Mouse (Mus musculus): ENCODE measurements at regions not wholly inside any gene's neighbourhood (a gene's known extent, or its start where the extent isn't known, plus 50 kb on each side); places are given as distances from the start of the nearest gene placed in this dataset.
"Not testable (repeated sequence)": the region's sequence is repeated elsewhere in the genome, so short reads cannot be mapped to it uniquely, and the experiment has no call there.

DNA sequence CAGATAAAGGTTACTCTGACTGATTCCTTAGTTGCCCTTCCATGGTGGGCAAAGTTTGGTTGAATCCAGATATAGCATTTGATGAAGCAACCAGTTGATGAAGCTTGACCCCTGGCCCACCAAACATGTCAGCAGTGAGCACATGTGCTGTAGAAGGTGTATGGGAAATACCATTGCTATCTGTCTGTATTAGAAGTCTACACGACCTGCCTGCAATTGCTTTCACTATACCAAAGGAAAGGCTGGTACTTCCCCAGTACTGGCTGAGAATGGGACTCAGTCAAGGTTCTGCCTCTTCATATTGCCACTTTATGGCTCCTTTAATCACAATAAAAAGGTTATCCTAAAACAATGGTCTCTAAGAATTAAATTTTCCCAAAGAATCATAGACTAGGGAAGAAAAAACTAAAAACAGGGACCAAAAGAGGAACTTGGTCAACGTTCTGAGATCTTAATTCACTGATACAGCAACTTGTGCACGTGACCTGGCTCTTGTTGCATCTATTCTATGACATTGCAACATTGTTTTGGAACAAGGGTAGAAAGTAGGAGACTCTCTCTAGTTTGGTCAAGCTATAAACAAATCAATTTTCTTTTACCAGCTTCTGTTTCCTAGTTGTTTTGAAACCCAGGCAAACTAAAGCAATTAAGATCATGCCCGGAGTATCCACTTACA lies 284.0 kb downstream of the Rapgef2 start:
- no peaks in the 10 kb centered on the region for H3K4me1 ChIP-seq (replicated peaks; ENCODE audit: low read depth, low read length)
- TF ChIP-seq NANOG (IDR thresholded peaks at IDR 0.05; ENCODE audit: borderline replicate concordance, low read length) (no peak), POU5F1 (IDR thresholded peaks at IDR 0.05; ENCODE audit: borderline replicate concordance, low read length) (no peak), CTCF (conservative IDR thresholded peaks at IDR 0.05; ENCODE audit: low read length) (no peak)
- H3K36me3 ChIP-seq (ENCODE audit: insufficient read depth, low read length): no peaks in the 10 kb centered on the region
- no peak overlapping the region for H3K4me3 ChIP-seq (replicated peaks; ENCODE audit: low read length)
- no peaks in the 10 kb centered on the region for H3K9me3 ChIP-seq (ENCODE audit: low read length)
- no peaks in the 10 kb centered on the region; the same call in 1 of the 2 replicates for H3K27me3 ChIP-seq (ENCODE audit: insufficient read depth, low read length)

DNA sequence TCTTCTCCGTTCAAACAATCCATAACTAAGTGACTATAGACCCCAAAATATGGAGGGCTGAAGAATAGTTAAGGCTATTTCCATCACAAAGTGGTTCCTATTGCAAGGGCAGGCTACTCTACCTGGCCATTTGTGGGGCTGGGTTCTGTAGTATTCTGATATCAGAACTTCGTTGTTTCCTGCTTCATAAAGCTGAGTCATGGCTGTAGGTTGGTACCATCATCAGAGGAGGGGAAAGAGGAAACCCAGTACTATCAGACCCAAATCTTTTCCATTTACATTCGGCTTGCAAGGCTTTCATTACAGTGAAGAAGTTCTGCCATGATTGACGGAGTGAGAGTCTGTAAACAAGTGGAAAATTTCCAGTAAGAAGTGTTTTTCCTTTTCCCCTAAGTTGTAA lies 284.6 kb downstream of the Rapgef2 start:
- H3K4me3 ChIP-seq (replicated peaks; ENCODE audit: low read length): no peak overlapping the region
- H3K4me1 ChIP-seq (replicated peaks; ENCODE audit: low read depth, low read length): no peaks in the 10 kb centered on the region
- no peaks in the 10 kb centered on the region for H3K36me3 ChIP-seq (ENCODE audit: insufficient read depth, low read length)
- no peaks in the 10 kb centered on the region for H3K9me3 ChIP-seq (ENCODE audit: low read length)
- H3K27me3 ChIP-seq (ENCODE audit: insufficient read depth, low read length): no peaks in the 10 kb centered on the region; the same call in 1 of the 2 replicates
- TF ChIP-seq POU5F1 (IDR thresholded peaks at IDR 0.05; ENCODE audit: borderline replicate concordance, low read length): no peak
- TF ChIP-seq CTCF (conservative IDR thresholded peaks at IDR 0.05; ENCODE audit: low read length): no peak
- no peak for TF ChIP-seq NANOG (IDR thresholded peaks at IDR 0.05; ENCODE audit: borderline replicate concordance, low read length)

DNA sequence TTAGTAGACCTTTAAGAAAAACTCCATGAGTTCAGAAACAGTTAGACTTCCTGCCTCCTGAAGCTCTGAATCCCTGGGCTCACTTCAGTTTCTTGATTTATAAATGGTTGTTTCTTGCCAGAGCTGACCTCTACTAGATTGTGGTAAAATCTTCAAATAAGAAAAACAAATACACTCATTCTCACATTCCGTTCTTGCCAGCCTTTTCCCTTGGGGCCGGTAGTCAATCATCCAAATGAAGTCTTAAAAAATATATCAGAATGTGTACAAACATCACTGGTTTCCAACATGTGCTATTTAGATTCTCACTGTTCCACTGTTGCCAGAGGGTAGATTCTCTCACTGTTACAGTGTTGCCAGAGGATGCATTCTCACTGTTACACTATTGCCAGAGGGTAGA lies 286.0 kb downstream of the Rapgef2 start:
- TF ChIP-seq POU5F1 (IDR thresholded peaks at IDR 0.05; ENCODE audit: borderline replicate concordance, low read length) (no peak), CTCF (conservative IDR thresholded peaks at IDR 0.05; ENCODE audit: low read length) (no peak), NANOG (IDR thresholded peaks at IDR 0.05; ENCODE audit: borderline replicate concordance, low read length) (no peak)
- Histone ChIP-seq H3K36me3 (ENCODE audit: insufficient read depth, low read length) (no peaks in the 10 kb centered on the region), H3K9me3 (ENCODE audit: low read length) (no peaks in the 10 kb centered on the region), H3K27me3 (ENCODE audit: insufficient read depth, low read length) (no peaks in the 10 kb centered on the region; the same call in 1 of the 2 replicates), H3K4me3 (replicated peaks; ENCODE audit: low read length) (no peak overlapping the region), H3K4me1 (replicated peaks; ENCODE audit: low read depth, low read length) (no peaks in the 10 kb centered on the region)

DNA sequence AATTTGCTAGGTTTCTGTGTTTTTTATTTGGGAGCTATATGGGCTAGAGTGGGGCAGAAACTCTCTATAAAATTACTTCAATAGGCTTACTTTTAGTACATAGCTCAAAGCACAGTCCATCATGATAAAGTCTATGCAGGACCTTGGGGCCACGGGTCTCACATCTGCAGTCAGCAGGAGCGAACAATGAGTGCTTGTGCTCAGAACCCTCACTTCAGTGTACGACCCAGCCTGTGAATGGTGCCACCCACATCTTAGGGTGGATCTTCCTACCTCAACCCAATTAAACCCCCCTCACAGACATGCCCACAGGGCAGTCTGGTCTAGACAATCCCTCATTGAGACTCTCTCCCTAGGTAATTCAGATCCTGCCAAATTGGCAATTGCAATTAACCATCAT lies 286.5 kb downstream of the Rapgef2 start:
- Histone ChIP-seq H3K9me3 (ENCODE audit: low read length) (no peaks in the 10 kb centered on the region), H3K4me3 (replicated peaks; ENCODE audit: low read length) (no peak overlapping the region), H3K4me1 (replicated peaks; ENCODE audit: low read depth, low read length) (no peaks in the 10 kb centered on the region), H3K27me3 (ENCODE audit: insufficient read depth, low read length) (no peaks in the 10 kb centered on the region; the same call in 1 of the 2 replicates), H3K36me3 (ENCODE audit: insufficient read depth, low read length) (no peaks in the 10 kb centered on the region)
- no peak for TF ChIP-seq NANOG (IDR thresholded peaks at IDR 0.05; ENCODE audit: borderline replicate concordance, low read length)
- TF ChIP-seq CTCF (conservative IDR thresholded peaks at IDR 0.05; ENCODE audit: low read length): no peak
- TF ChIP-seq POU5F1 (IDR thresholded peaks at IDR 0.05; ENCODE audit: borderline replicate concordance, low read length): no peak

DNA sequence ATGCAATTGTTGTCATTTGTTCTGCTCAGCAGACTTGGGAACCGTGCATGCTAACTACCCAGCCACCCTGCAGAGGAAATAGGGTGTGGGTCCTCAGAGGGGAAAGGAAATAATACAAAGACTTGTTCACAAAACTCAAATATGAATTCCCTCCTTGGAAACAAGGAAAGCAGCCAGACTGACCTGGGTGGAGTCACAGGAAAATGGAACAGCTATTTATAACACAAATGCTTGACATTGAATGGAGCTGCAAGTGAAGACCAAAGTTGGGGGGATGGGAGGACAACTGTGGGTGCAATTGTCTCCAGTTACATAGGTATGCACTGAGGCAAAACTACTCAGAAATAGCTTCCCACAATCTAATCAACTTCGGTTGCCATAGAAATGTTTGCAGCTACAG lies 298.2 kb downstream of the Rapgef2 start:
- H3K36me3 ChIP-seq (ENCODE audit: insufficient read depth, low read length): no peaks in the 10 kb centered on the region
- peaks cover 16% of the 10 kb centered on the region for H3K4me1 ChIP-seq (replicated peaks; ENCODE audit: low read depth, low read length)
- TF ChIP-seq CTCF (conservative IDR thresholded peaks at IDR 0.05; ENCODE audit: low read length) (no peak), NANOG (IDR thresholded peaks at IDR 0.05; ENCODE audit: borderline replicate concordance, low read length) (no peak), POU5F1 (IDR thresholded peaks at IDR 0.05; ENCODE audit: borderline replicate concordance, low read length) (no peak)
- H3K4me3 ChIP-seq (replicated peaks; ENCODE audit: low read length): no peak overlapping the region
- no peaks in the 10 kb centered on the region for H3K9me3 ChIP-seq (ENCODE audit: low read length)
- H3K27me3 ChIP-seq (ENCODE audit: insufficient read depth, low read length): no peaks in the 10 kb centered on the region

DNA sequence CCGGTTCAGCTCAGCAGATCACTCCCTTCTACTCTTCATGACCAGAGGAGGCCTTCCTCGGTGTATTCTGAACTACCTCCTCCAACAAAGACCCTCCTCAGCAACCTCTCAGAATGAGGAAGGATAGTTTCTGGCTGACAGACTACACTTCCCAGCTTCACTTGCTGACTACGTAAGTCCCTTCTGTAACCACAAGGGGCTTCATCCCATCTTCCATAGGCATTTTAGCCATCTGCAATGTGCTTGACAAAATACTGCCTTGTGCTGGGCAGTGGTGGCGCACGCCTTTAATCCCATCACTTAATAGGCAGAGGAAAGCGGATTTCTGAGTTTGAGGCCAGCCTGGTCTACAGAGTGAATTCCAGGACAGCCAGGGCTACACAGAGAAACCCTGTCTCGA lies 299.6 kb downstream of the Rapgef2 start:
- Histone ChIP-seq H3K27me3 (ENCODE audit: insufficient read depth, low read length) (no peaks in the 10 kb centered on the region; the same call in 1 of the 2 replicates), H3K9me3 (ENCODE audit: low read length) (no peaks in the 10 kb centered on the region), H3K4me1 (replicated peaks; ENCODE audit: low read depth, low read length) (peaks cover 16% of the 10 kb centered on the region), H3K4me3 (replicated peaks; ENCODE audit: low read length) (no peak overlapping the region), H3K36me3 (ENCODE audit: insufficient read depth, low read length) (no peaks in the 10 kb centered on the region)
- no peak for TF ChIP-seq NANOG (IDR thresholded peaks at IDR 0.05; ENCODE audit: borderline replicate concordance, low read length)
- TF ChIP-seq POU5F1 (IDR thresholded peaks at IDR 0.05; ENCODE audit: borderline replicate concordance, low read length): no peak
- no peak for TF ChIP-seq CTCF (conservative IDR thresholded peaks at IDR 0.05; ENCODE audit: low read length)

DNA sequence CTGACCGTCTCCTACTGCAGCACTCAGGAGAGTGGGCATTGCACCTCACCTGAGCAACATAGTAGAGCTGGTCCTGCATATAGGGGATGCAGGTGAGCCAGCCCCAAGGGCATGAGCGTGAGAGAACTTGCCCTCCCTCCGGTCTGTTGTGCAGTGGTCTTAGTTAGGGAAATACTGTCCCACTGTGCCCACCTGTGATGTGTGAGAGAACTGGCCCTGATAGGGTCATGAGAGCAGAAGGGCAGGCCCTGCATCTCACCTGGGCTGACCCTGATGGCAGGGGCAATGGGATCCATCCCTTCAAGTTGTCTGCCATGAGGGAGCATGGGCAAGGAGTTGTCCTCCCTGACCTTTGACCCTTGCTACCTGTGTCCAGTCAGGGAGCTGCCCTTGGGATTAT lies 305.3 kb downstream of the Rapgef2 start:
- TF ChIP-seq CTCF (conservative IDR thresholded peaks at IDR 0.05; ENCODE audit: low read length) (no peak), POU5F1 (IDR thresholded peaks at IDR 0.05; ENCODE audit: borderline replicate concordance, low read length) (no peak), NANOG (IDR thresholded peaks at IDR 0.05; ENCODE audit: borderline replicate concordance, low read length) (no peak)
- H3K4me3 ChIP-seq (replicated peaks; ENCODE audit: low read length): no peak overlapping the region
- H3K27me3 ChIP-seq (ENCODE audit: insufficient read depth, low read length): no peaks in the 10 kb centered on the region; the same call in 1 of the 2 replicates

DNA sequence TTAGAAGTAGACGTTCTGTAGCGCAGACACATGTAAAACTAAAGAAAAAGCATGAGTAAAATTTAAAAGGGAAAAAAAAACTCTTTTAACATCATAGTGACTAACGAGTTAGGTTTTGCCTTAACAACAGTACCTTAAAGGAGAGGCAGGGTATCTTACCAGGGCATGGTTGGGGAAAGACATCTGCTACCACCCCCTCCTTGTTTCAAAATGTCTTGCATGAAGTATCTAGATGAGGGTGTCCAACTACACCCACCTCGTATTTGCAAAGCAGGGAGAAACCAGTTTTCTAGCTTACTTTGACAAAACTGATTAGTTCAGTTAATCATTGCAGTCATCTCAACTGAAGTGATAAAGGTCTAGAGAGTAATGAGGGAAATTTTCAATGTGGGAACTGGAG lies 307.5 kb downstream of the Rapgef2 start:
- H3K27me3 ChIP-seq (ENCODE audit: insufficient read depth, low read length): no peaks in the 10 kb centered on the region; the same call in 1 of the 2 replicates
- no peak overlapping the region for H3K4me3 ChIP-seq (replicated peaks; ENCODE audit: low read length)
- no peaks in the 10 kb centered on the region for H3K4me1 ChIP-seq (replicated peaks; ENCODE audit: low read depth, low read length)
- H3K36me3 ChIP-seq (ENCODE audit: insufficient read depth, low read length): no peaks in the 10 kb centered on the region
- no peak for TF ChIP-seq NANOG (IDR thresholded peaks at IDR 0.05; ENCODE audit: borderline replicate concordance, low read length)
- TF ChIP-seq CTCF (conservative IDR thresholded peaks at IDR 0.05; ENCODE audit: low read length): no peak
- TF ChIP-seq POU5F1 (IDR thresholded peaks at IDR 0.05; ENCODE audit: borderline replicate concordance, low read length): no peak
- no peaks in the 10 kb centered on the region for H3K9me3 ChIP-seq (ENCODE audit: low read length)

More for the DNA sequence above, 305.3 kb downstream of the Rapgef2 start:
- no peaks in the 10 kb centered on the region for H3K4me1 ChIP-seq (replicated peaks; ENCODE audit: low read depth, low read length)
- H3K36me3 ChIP-seq (ENCODE audit: insufficient read depth, low read length): no peaks in the 10 kb centered on the region
- H3K9me3 ChIP-seq (ENCODE audit: low read length): no peaks in the 10 kb centered on the region

DNA sequence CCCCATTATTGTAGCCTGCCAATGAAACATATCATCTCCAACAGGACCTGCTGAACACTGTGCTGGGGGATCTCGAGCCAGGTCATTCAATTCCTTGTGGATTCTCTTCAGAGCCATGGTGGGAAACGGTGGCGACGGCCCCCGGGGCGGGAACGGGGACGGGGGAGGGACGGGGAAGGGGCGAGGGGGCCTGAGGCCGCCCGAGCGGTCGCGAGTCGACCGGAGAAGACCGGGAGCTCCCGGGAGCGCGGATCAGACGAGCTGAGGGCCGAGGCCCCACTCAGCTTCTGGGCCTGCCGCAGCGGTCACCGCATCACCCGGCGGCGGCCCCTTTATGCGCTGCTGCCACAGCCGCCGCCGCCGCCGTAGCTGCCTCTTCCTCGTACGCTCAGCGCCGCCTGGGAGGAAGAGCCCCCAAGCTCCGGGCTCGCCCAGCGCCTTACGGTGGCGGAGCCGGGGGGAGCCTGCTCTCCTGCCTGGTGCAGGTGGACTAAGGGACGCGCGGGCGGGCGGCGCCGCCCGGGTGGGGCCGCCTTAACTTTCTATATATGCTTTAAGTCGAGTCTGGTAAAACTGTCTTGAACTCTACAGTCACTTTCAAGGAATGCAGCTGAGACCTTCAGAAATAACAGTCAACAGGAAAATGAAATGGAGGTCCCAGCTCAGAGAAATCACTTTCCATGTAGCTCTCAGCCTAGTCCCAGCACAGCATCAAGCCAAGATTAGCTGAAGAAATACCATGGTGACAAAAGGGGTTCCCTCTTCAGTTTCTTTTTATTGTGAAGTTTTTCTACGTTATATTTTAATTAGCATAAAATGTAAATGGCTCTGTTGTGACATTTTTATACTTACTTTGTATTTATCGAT lies 319.4 kb downstream of the Rapgef2 start:
- H3K4me1 ChIP-seq (replicated peaks; ENCODE audit: low read depth, low read length): not testable (repeated sequence)

More for the DNA sequence above, 319.4 kb downstream of the Rapgef2 start:
- H3K9me3 ChIP-seq (ENCODE audit: low read length); H3K27me3 ChIP-seq (ENCODE audit: insufficient read depth, low read length); H3K4me3 ChIP-seq (replicated peaks; ENCODE audit: low read length); H3K36me3 ChIP-seq (ENCODE audit: insufficient read depth, low read length): not testable (repeated sequence)
